Mouse (Mus musculus) heart, embryonic 10.5 days (tissue): ENCODE measurements around the gene Atp5b. TPM values are rescaled to one million over a fixed set of nuclear protein-coding genes. Genes with fewer than 3 reads are reported as not detected.

Experiments used
- DNase-seq: peaks from one replicate; pipeline ENCODE4 v3.0.0-alpha.2; 2017; ENCODE audit warnings: low spot score
- H3K27ac ChIP-seq: fragments of 300-500 bp; sonication (generic); 2 replicates; pipeline ENCODE4 v1.5.1; 2016; ENCODE audit warnings: mild to moderate bottlenecking
- H3K27me3 ChIP-seq: fragments of 300-500 bp; sonication (generic); 2 replicates; pipeline ENCODE4 v1.6.1; 2016; ENCODE audit warnings: mild to moderate bottlenecking; ENCODE audit not compliant: poor library complexity, insufficient read depth, severe bottlenecking
- H3K36me3 ChIP-seq: fragments of 300-500 bp; sonication (generic); 2 replicates; pipeline ENCODE4 v1.6.1; 2016; ENCODE audit warnings: mild to moderate bottlenecking, moderate library complexity
- H3K4me1 ChIP-seq: fragments of 300-500 bp; sonication (generic); 2 replicates; pipeline ENCODE4 v1.6.1; 2016; ENCODE audit warnings: mild to moderate bottlenecking
- H3K4me3 ChIP-seq: fragments of 300-500 bp; sonication (generic); 2 replicates; pipeline ENCODE4 v1.5.1; 2016; ENCODE audit warnings: mild to moderate bottlenecking, moderate library complexity
- H3K9me3 ChIP-seq: fragments of 300-500 bp; sonication (generic); 2 replicates; pipeline ENCODE4 v1.6.1; 2016; ENCODE audit warnings: mild to moderate bottlenecking, moderate library complexity
- WGBS: fragments of 180-500 bp; shearing (Covaris S2); methylation state at CpG from one replicate; pipeline ENCODE4 v1.1.7; 2016; 5-methylcytosine and 5-hydroxymethylcytosine counted together
- polyA plus RNA-seq: library from polyadenylated mRNA; unstranded; fragments of >200 nt; fragmentation: Nextera tagmentation; extraction: Ambion mirVana; gene quantifications from 2 replicates; pipeline ENCODE4 v1.2.1, GENCODE M21; 2016

The Atp5b gene
- polyA plus RNA-seq, 1 experiment from 2014 or later: 3,536 TPM

GRCm38 (mm10) chr10:128093496-128094294 is 10.6 kb downstream of the Atp5b start:
- H3K27me3 ChIP-seq: no peaks in the 10 kb centered on the region

GRCm38 (mm10) chr10:128094340-128094968 is 11.4 kb downstream of the Atp5b start:
- peak overlapping the region; percentile 97 for H3K27ac ChIP-seq
- H3K36me3 ChIP-seq: peaks cover 14% of the 10 kb centered on the region
- H3K9me3 ChIP-seq: no peaks in the 10 kb centered on the region
- peaks cover 72% of the 10 kb centered on the region for H3K4me1 ChIP-seq
- WGBS: 9% methylated on average over 19 of the region's 19 CpGs
- H3K27me3 ChIP-seq: no peaks in the 10 kb centered on the region
- DNase-seq: peak; percentile 97
- H3K4me3 ChIP-seq: peak overlapping the region; percentile 91

More at GRCm38 (mm10) chr10:128093496-128094294, 10.6 kb downstream of the Atp5b start:
- Histone ChIP-seq H3K4me1 (peaks cover 73% of the 10 kb centered on the region), H3K27ac (peak overlapping the region; percentile 97), H3K36me3 (peaks cover 19% of the 10 kb centered on the region), H3K4me3 (peak overlapping the region; percentile 91), H3K9me3 (no peaks in the 10 kb centered on the region)
- DNase-seq: no peak
- WGBS: 30% methylated on average over 13 of the region's 13 CpGs

GRCm38 (mm10) chr10:128095003-128095636 is 12.0 kb downstream of the Atp5b start:
- H3K27ac ChIP-seq: peak overlapping the region; percentile 97
- H3K4me1 ChIP-seq: peaks cover 66% of the 10 kb centered on the region
- no peaks in the 10 kb centered on the region for H3K27me3 ChIP-seq
- H3K4me3 ChIP-seq: peak overlapping the region; percentile 91
- DNase-seq: no peak
- H3K9me3 ChIP-seq: no peaks in the 10 kb centered on the region
- 31% methylated on average over 9 of the region's 9 CpGs for WGBS
- H3K36me3 ChIP-seq: peaks cover 8% of the 10 kb centered on the region

- WGBS: 17% methylated on average over 4 of the region's 4 CpGs
- DNase-seq: no peak
- Histone ChIP-seq H3K36me3 (0 out of 2 replicates have a peak, but pooled peaks cover 5% of the 10 kb centered on the region), H3K27ac (peak overlapping the region; percentile 94; the same call in 1 of the 2 replicates), H3K9me3 (no peaks in the 10 kb centered on the region), H3K4me1 (peaks cover 60% of the 10 kb centered on the region), H3K27me3 (no peaks in the 10 kb centered on the region), H3K4me3 (peak overlapping the region; percentile 97)
These were observed 13.2 kb downstream of the Atp5b start for GRCm38 (mm10) chr10:128096313-128096692.

- H3K36me3 ChIP-seq: 0 out of 2 replicates have a peak, but pooled peaks cover 5% of the 10 kb centered on the region
- H3K4me1 ChIP-seq: peaks cover 53% of the 10 kb centered on the region
- peak; percentile 93 for DNase-seq
- H3K9me3 ChIP-seq: no peaks in the 10 kb centered on the region
- 1% methylated on average over 80 of the region's 86 CpGs for WGBS
- peak overlapping the region; percentile 94 for H3K27ac ChIP-seq
- no peaks in the 10 kb centered on the region for H3K27me3 ChIP-seq
- peak overlapping the region; percentile 97 for H3K4me3 ChIP-seq
These were observed 13.9 kb downstream of the Atp5b start for GRCm38 (mm10) chr10:128096693-128097586.

- Histone ChIP-seq H3K9me3 (no peaks in the 10 kb centered on the region), H3K27ac (peak overlapping the region; percentile 94), H3K4me1 (peaks cover 47% of the 10 kb centered on the region), H3K36me3 (peaks cover 6% of the 10 kb centered on the region; the same call in 1 of the 2 replicates), H3K27me3 (no peaks in the 10 kb centered on the region), H3K4me3 (peak overlapping the region; percentile 97)
- DNase-seq: no peak
- under 1% methylated on average over 13 of the region's 13 CpGs for WGBS
These were observed 14.5 kb downstream of the Atp5b start for GRCm38 (mm10) chr10:128097587-128097971.

GRCm38 (mm10) chr10:128110103-128110761 is 27.2 kb downstream of the Atp5b start:
- no peaks in the 10 kb centered on the region for H3K27me3 ChIP-seq
- 67% methylated on average over 4 of the region's 4 CpGs for WGBS
- peak overlapping the region; percentile 47; the same call in 1 of the 2 replicates for H3K27ac ChIP-seq
- no peaks in the 10 kb centered on the region for H3K9me3 ChIP-seq
- peak; percentile 74 for DNase-seq
- peaks cover 18% of the 10 kb centered on the region for H3K4me1 ChIP-seq
- no peak overlapping the region for H3K4me3 ChIP-seq
- peaks cover 61% of the 10 kb centered on the region for H3K36me3 ChIP-seq

- Histone ChIP-seq H3K27me3 (no peaks in the 10 kb centered on the region), H3K27ac (peak overlapping the region; percentile 16; the same call in 1 of the 2 replicates), H3K4me1 (peaks cover 18% of the 10 kb centered on the region), H3K9me3 (no peaks in the 10 kb centered on the region), H3K4me3 (no peak overlapping the region), H3K36me3 (peaks cover 71% of the 10 kb centered on the region)
- DNase-seq: peak; percentile 45
These were observed 28.2 kb downstream of the Atp5b start for GRCm38 (mm10) chr10:128111227-128111626.

- WGBS: 93% methylated on average over 7 of the region's 7 CpGs
- Histone ChIP-seq H3K9me3 (no peaks in the 10 kb centered on the region), H3K27me3 (no peaks in the 10 kb centered on the region), H3K36me3 (peaks cover 98% of the 10 kb centered on the region), H3K4me1 (peaks cover 9% of the 10 kb centered on the region), H3K27ac (0 out of 2 replicates have a peak overlapping the region, but pooled peaks have one; percentile 3), H3K4me3 (no peak overlapping the region)
- DNase-seq: peak; percentile 73
These were observed 40.8 kb downstream of the Atp5b start for GRCm38 (mm10) chr10:128123833-128124232.

- 91% methylated on average over 9 of the region's 9 CpGs for WGBS
- no peaks in the 10 kb centered on the region for H3K27me3 ChIP-seq
- no peaks in the 10 kb centered on the region for H3K9me3 ChIP-seq
- peaks cover 95% of the 10 kb centered on the region for H3K36me3 ChIP-seq
- no peak overlapping the region for H3K4me3 ChIP-seq
- peak; percentile 71 for DNase-seq
- H3K4me1 ChIP-seq: peaks cover 9% of the 10 kb centered on the region
- H3K27ac ChIP-seq: no peak overlapping the region
These were observed 41.8 kb downstream of the Atp5b start for GRCm38 (mm10) chr10:128124831-128125230.

- 87% methylated on average over 14 of the region's 14 CpGs for WGBS
- peaks cover 9% of the 10 kb centered on the region for H3K4me1 ChIP-seq
- no peaks in the 10 kb centered on the region for H3K27me3 ChIP-seq
- no peaks in the 10 kb centered on the region for H3K9me3 ChIP-seq
- no peak overlapping the region for H3K4me3 ChIP-seq
- H3K27ac ChIP-seq: no peak overlapping the region
- peak; percentile 70 for DNase-seq
- H3K36me3 ChIP-seq: peaks cover 94% of the 10 kb centered on the region
These were observed 42.9 kb downstream of the Atp5b start for GRCm38 (mm10) chr10:128125951-128126350.
